Mouse (Mus musculus) CD4-positive helper T cell, adult 2 months (primary cell): ENCODE results near the gene 1700021F07Rik.

Experiments
- DNase-seq: peaks from one replicate; pipeline ENCODE4 v3.0.0-alpha.2; 2012; ENCODE audit warnings: low read depth, missing footprints, low spot score

The 1700021F07Rik gene

DNA sequence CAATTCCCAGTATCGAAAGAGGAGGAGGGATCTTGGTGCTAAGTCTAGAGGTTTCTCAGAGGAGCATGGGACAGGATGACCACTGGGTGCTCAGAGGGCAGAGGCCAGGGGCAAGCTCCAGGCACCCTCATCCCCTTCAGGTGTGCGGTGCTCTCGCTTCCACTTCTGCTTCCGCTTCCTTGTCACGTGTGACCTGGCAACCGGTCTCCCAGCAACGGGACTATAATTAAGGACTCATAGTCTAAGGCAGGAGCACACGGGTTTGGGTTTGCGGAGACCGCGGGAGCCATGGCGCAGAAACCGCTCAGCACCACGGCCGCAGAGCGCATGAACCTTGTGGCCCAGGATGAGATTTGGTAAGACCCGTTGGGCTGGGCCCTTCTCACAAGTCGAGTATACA, at the start of gene 1700021F07Rik:
1700021F07Rik (plus strand) TSS at position 211 of the 400 bp plus-strand sequence.
- no peak for DNase-seq

GRCm38 (mm10) chr2:173473233-173473632, 49.2 kb upstream of the 1700021F07Rik start:
- no peak for DNase-seq

DNA sequence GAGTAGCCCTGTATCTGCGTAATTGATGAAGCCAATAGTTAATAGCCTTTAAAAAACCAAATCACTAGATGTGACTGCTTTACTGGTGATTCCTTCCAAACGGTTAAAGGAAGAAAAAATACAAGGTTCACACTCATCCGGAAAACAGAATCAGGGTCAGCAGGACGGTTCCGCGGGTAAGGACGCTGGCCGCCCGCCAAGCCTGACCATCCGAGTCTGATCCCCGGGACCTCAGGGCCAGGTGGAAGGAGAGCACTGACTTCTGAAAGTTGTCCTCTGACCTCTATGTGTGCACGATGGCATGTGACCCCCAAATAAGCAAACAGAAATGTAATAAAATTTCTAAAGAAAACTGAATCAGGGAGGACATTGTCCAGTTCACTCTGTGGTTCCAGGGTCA, 43.3 kb upstream of the 1700021F07Rik start:
- no peak for DNase-seq

- no peak for DNase-seq
Observed at GRCm38 (mm10) chr2:173484486-173484885, 37.9 kb upstream of the 1700021F07Rik start.

DNA sequence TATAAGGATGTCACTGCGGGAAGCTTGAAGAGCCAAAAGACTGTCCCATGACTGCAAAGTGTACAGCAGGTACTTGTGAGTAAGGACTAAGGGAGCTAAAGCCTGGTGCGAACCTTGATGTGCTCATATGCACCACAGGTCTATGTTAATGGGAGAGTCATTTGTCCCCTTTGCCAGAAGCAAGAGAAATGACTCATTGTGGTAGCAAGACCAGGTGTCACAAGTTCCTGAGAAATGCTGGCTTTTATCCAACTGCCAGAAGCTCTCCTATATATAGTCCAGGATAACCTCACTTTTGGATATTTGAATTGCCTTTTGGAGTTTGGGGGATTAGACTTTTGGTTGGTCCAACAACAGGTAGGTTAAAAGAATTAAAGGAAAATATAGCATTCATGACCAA, 22.8 kb upstream of the 1700021F07Rik start:
- no peak for DNase-seq

- DNase-seq, result no peak
Observed at GRCm38 (mm10) chr2:173513977-173514376, 8.4 kb upstream of the 1700021F07Rik start.

GRCm38 (mm10) chr2:173515186-173515585, 7.2 kb upstream of the 1700021F07Rik start:
- no peak for DNase-seq

DNA sequence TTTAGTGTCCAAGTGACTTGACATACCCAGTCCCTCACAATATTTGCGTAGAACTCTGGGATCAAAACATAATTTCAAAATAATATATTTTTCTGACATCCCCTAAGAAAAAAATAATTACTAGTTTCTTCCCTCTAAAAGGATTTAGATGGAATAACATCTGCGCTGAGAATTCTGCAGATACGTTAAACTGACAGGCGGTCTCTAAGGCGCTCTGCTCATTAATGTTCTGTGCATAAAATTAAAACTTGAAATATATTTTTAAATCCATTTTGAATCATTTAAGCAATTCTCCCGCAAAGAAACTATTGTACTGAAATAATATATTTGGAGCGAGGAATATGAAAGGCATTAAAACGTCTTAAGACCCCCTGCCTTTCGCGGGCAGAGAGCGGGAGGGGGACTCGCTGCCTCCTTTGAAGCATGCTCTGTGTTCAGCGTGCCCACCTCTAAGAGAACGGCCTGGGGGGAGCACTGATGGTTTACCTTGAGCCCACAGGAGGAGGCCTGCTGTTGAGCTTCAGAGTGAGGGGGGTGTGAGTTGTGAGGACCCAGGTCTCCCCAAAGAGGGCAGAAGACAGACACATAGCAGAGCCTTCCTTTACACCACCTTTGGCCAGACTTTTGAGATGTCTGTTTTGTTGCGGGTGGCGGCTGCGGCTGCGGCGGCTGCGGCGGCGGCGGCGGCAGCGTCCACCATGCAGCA, 6.1 kb upstream of the 1700021F07Rik start:
- no peak for DNase-seq

GRCm38 (mm10) chr2:173528493-173528892, 6.1 kb downstream of the 1700021F07Rik start:
- DNase-seq, result no peak

DNA sequence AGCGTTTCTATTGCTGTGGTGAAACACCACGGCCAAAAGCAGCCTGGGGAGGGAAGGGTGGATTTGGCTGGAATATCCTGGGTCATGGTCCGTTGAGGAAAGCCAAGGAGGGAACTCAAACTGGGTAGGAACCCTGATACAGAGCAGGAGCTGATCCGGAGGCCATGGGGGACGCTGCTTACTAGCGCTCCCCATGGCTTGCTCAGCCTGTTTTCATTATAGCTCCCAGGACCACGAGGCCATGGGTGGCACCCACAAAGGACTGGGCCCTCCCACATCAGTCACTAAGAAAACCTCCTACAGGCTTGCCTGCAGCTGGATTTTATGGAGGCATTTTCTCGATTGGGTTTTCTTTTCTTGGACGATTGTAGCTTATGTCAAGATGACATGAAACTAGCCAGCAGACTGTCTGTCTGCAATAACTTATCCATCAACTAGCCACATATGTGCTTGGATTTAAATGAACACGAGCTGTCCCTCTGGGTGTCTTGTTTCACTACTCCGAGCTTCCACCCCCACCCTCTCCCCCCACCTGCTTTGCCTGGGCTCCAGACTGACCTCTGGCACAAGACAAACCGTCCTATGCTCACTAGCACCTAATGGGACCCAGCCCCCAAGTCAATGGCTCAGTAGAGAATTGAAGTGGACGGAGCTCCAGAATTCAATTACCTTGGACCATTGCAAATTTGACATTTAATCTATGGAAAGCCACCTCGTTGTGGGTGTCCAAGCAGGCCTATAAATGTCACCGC, 10.5 kb downstream of the 1700021F07Rik start:
- no peak for DNase-seq

- peak; percentile 81 for DNase-seq
Observed at GRCm38 (mm10) chr2:173534581-173534980, 12.2 kb downstream of the 1700021F07Rik start.

DNA sequence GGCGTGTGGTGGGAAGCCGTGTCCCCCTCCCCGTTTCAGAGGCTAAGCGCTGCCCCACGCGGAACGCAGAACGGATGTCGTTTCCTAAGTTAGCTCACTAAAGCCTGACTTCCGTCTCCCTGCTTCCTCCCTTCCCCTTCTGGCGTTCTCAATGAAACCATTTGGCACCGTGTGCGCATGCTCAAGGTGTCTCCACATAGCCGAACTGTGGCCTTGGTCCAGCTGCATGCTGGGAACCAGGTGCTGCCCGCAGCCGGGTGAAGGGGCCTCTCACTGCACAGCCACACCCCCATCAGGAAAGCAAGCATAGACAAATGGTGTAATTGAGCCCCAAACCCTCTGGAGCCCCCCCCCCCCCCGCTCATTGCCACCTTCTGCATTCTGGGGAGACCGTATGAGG, 13.0 kb downstream of the 1700021F07Rik start:
- no peak for DNase-seq

GRCm38 (mm10) chr2:173535886-173536285, 13.5 kb downstream of the 1700021F07Rik start:
- DNase-seq, result no peak

GRCm38 (mm10) chr2:173539781-173540180, 17.4 kb downstream of the 1700021F07Rik start:
- no peak for DNase-seq

DNA sequence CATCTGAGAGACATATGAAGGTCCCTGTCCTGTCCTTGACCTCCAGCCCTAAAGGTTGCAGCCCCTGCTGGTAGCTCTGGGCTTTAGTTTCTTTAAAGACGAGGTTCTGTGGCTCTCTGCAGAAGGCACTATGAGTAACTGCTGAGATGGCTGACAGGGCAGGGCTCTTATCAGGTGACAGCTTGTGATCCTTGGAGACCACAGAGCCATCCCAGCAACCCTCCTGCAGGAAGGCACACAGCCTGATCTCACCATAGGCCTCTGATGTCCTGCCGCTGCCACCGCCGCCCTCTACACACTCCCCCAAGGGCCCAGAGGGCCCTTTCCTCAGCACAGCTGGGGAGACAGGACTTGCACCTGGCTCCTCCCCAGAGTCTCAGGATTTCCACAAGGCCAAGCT, 19.4 kb downstream of the 1700021F07Rik start:
- DNase-seq, result no peak

- no peak for DNase-seq
Observed at GRCm38 (mm10) chr2:173542716-173543115, 20.3 kb downstream of the 1700021F07Rik start.

DNA sequence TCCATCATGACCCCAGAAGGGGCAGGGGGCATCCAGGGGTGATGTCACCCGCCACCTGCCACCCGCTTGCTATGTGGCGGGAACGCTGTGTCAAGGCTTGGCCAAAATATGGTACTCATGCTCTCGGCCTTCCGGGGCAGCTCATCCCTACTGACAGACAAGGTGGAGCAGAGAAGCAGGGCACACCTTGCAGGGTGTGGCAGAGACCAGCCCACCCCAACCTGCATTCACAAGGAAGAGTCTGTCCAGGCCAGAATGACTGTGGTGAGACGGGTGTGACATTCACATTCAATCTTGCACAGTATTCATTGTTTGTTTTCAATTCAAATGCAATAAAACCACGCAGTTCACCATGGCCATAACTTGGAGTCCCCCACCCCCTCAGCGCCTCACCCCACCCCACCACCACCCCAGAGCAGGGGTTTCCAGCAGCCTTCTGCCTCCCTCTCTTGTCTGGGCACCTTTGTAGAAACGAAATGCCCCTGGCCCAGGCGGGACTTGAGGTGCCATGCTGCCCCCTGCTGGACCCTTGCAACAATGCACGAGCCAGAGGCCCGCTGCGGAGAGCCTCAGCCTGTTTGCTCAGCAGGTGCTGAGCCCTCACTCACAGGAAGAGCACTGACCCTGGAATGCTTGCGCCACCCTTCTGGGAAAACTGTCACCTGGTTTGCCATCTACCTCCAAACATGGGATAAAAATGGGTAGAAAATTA, 23.8 kb downstream of the 1700021F07Rik start:
- peak; percentile 79 for DNase-seq

DNA sequence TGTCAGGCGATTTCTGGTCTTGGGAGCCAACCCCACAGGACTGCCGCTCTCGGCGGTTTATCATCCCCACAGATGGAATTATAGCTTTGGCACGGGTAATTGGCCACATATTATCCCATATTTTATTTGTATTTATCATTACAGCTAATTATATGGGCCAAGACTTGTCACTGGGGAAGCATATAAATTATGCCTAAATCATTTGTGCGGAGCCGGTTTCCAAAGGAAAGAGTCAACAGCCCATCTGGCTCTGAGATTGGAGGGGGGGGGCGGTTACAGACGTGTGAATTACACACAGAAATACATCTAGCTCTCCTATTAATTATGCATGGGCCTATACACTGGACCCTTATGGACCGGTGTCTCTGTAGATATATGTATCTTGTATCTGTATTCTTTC, 26.9 kb downstream of the 1700021F07Rik start:
- DNase-seq, result no peak

DNA sequence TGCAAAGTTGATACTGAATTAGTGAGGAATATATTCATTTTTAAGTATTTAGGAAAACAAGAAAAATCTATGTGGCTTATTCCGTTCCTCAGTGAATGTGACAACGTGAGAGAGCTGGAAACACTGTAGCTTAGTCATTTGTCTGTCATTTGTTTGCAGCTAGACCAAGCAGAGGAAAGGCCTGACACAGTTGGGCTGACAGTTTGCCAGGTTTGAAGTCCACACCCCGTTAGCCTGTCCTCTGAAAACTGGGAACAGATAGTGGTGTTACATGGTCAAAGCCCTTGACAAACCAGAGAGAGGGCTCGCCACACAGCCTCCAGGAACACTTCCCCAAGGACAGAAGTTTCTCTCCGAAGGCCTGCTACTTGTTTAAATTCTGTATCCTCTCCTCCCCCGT, 28.3 kb downstream of the 1700021F07Rik start:
- DNase-seq, result no peak

GRCm38 (mm10) chr2:173553863-173554262, 31.5 kb downstream of the 1700021F07Rik start:
- DNase-seq, result peak; percentile 54

DNA sequence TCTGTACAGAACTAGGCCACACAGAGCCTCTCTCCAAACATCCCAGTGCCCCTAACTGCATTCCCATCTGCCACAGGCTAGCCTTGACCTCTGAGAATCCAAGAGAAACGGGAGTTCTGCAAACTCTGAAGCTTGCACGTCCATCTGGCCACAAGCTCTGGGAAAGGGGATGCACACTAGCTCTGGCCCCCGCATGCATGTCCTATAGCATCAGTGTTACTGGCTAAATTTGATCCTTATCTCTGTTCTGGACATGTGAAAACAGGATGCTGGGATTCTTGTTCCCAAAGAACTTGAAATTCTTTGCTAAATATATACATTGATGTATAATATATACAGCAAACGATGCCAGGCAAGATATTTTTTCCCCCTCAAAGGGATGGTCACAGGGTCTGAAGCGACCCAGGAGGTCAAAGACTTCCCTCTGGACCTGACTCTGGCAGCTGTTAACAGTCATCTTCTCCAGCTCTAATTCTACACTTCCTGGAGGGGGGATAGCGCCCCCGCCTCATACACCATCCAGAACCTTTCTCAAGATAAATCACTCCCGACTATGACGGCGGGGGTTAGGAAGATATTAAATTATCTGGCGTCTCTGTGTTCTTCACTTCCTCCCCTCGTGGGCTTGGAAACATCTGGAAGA, 36.5 kb downstream of the 1700021F07Rik start:
- DNase-seq, result no peak
